Mouse (Mus musculus) spleen, adult 2 months (tissue): ENCODE data around the gene Cul9.

Source experiments
- CTCF ChIP-seq: fragments of 200-500 bp; IDR thresholded peaks from 2 replicates; pipeline ENCODE4 v1.5.1; 2011; ENCODE audit warnings: mild to moderate bottlenecking, inconsistent platforms; ENCODE audit not compliant: insufficient read depth, insufficient read length, insufficient replicate concordance; ENCODE audit errors: extremely low read depth
- POLR2A ChIP-seq: fragments of 200-500 bp; IDR thresholded peaks from 2 replicates; pipeline ENCODE4 v1.6.1; 2011; ENCODE audit warnings: low read depth, low read length, inconsistent platforms

GRCm38 (mm10) chr17:46595336-46595735 is 49.1 kb upstream of the Cul9 start:
- TF ChIP-seq CTCF (no peak), POLR2A (no peak)
